Mouse (Mus musculus) embryonic facial prominence, embryonic 12.5 days (tissue): ENCODE data around the gene A430078G23Rik. TPM values are rescaled to one million over a fixed set of nuclear protein-coding genes. Genes with fewer than 3 reads are reported as not detected.
"Not testable (repeated sequence)": the region's sequence is repeated elsewhere in the genome, so short reads cannot be mapped to it uniquely, and the experiment has no call there.

Experiments used
- ATAC-seq: fragments of 200-750 bp; cut with Nextera tagmentation; 2 replicates; pipeline ENCODE4 v1.8.0; 2017; ENCODE audit not compliant: insufficient number of reproducible peaks, insufficient read depth, low FRiP score, low TSS enrichment
- H3K27ac ChIP-seq: fragments of 300-500 bp; sonication (generic); 2 replicates; pipeline ENCODE4 v1.5.1; 2016; ENCODE audit warnings: mild to moderate bottlenecking
- H3K27me3 ChIP-seq: fragments of 300-500 bp; sonication (generic); 2 replicates; pipeline ENCODE4 v1.6.1; 2016; ENCODE audit warnings: mild to moderate bottlenecking, moderate library complexity
- H3K36me3 ChIP-seq: fragments of 300-500 bp; sonication (generic); 2 replicates; pipeline ENCODE4 v1.6.1; 2016; ENCODE audit warnings: mild to moderate bottlenecking
- H3K4me1 ChIP-seq: fragments of 300-500 bp; sonication (generic); 2 replicates; pipeline ENCODE4 v1.6.1; 2016
- H3K4me2 ChIP-seq: fragments of 300-500 bp; sonication (generic); replicated peaks from 2 replicates; pipeline ENCODE4 v1.6.1; 2016; ENCODE audit warnings: mild to moderate bottlenecking, moderate library complexity
- H3K4me3 ChIP-seq: fragments of 300-500 bp; sonication (generic); 2 replicates; pipeline ENCODE4 v1.5.1; 2016; ENCODE audit warnings: mild to moderate bottlenecking
- H3K9ac ChIP-seq: fragments of 300-500 bp; sonication (generic); 2 replicates; pipeline ENCODE4 v1.6.1; 2016; ENCODE audit warnings: mild to moderate bottlenecking, moderate library complexity
- H3K9me3 ChIP-seq: fragments of 300-500 bp; sonication (generic); 2 replicates; pipeline ENCODE4 v1.6.1; 2016; ENCODE audit warnings: mild to moderate bottlenecking, moderate library complexity
- WGBS: fragments of 180-500 bp; shearing (Covaris S2); methylation state at CpG from one replicate; pipeline ENCODE4 v1.1.7; 2016; 5-methylcytosine and 5-hydroxymethylcytosine counted together
- polyA plus RNA-seq: library from polyadenylated mRNA; unstranded; fragments of >200 nt; fragmentation: Nextera tagmentation; extraction: Ambion mirVana; gene quantifications from 2 replicates; pipeline ENCODE4 v1.2.1, GENCODE M21; 2016

Gene A430078G23Rik
- polyA plus RNA-seq: not detected in 2 replicates

- WGBS: 78% methylated on average over 13 of the region's 13 CpGs
- ATAC-seq: no peak
- no peaks in the 10 kb centered on the region for H3K27me3 ChIP-seq
- no peaks in the 10 kb centered on the region for H3K36me3 ChIP-seq
- H3K27ac ChIP-seq: no peak within 1 kb of the TSS
- no peak within 1 kb of the TSS for H3K9ac ChIP-seq
- H3K9me3 ChIP-seq: no peaks in the 10 kb centered on the region
- no peaks in the 10 kb centered on the region for H3K4me1 ChIP-seq
- no peak within 1 kb of the TSS for H3K4me3 ChIP-seq
- no peak within 1 kb of the TSS for H3K4me2 ChIP-seq
Measured at GRCm38 (mm10) chr8:3353189-3353810, at the start of gene A430078G23Rik. Gene A430078G23Rik (plus strand): TSS chr8:3353415.

DNA sequence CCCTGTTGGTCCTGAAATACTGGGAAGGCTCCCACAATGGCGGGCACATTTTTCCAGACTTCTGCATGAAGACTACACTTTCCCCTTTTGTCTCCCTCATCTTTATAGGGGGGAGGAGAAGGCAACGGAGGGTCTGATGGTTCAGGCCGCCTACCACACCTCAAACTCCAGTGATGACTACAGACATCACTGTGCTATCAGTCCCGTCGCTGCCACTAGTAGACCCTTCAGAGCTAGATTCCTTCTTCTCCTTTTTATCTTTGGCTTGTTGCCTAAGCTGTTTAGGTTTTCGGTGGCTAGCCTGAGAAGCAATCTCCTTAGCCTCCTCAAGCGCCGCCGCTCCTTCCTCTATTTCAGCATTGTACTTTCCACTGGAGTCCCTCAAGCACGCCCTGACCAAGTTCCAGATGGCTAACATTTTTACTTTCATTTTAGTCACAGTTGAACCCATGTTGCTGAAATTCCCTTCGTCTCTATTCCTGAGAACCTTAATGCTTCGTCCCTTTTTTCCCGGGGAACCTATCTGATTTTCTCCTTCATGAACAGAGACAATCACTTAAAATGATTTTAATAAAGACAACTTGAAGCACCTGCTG lies 44.9 kb upstream of the A430078G23Rik start:
- not testable (repeated sequence) for H3K27me3 ChIP-seq, H3K9ac ChIP-seq, H3K4me1 ChIP-seq, H3K4me2 ChIP-seq, H3K9me3 ChIP-seq, H3K4me3 ChIP-seq, H3K36me3 ChIP-seq, H3K27ac ChIP-seq, ATAC-seq
- WGBS: 91% methylated on average over 13 of the region's 13 CpGs

- no peak overlapping the region for H3K4me3 ChIP-seq
- H3K36me3 ChIP-seq: no peaks in the 10 kb centered on the region
- peaks cover 4% of the 10 kb centered on the region; the same call in 1 of the 2 replicates for H3K9me3 ChIP-seq
- H3K27me3 ChIP-seq: no peaks in the 10 kb centered on the region
- ATAC-seq: no peak
- no peaks in the 10 kb centered on the region for H3K4me1 ChIP-seq
- H3K4me2 ChIP-seq: no peak overlapping the region
- no peak overlapping the region for H3K9ac ChIP-seq
- 85% methylated on average over 11 of the region's 11 CpGs for WGBS
- no peak overlapping the region for H3K27ac ChIP-seq
Measured at GRCm38 (mm10) chr8:3309636-3310035, 43.6 kb upstream of the A430078G23Rik start.

- ATAC-seq: no peak
- 66% methylated on average over 4 of the region's 4 CpGs for WGBS
- H3K4me3 ChIP-seq: no peak overlapping the region
- H3K27me3 ChIP-seq: no peaks in the 10 kb centered on the region
- H3K9ac ChIP-seq: no peak overlapping the region
- no peak overlapping the region for H3K27ac ChIP-seq
- H3K4me1 ChIP-seq: no peaks in the 10 kb centered on the region
- peaks cover 1% of the 10 kb centered on the region; the same call in 1 of the 2 replicates for H3K9me3 ChIP-seq
- no peaks in the 10 kb centered on the region for H3K36me3 ChIP-seq
- H3K4me2 ChIP-seq: no peak overlapping the region
Measured at GRCm38 (mm10) chr8:3311482-3311881, 41.7 kb upstream of the A430078G23Rik start.

DNA sequence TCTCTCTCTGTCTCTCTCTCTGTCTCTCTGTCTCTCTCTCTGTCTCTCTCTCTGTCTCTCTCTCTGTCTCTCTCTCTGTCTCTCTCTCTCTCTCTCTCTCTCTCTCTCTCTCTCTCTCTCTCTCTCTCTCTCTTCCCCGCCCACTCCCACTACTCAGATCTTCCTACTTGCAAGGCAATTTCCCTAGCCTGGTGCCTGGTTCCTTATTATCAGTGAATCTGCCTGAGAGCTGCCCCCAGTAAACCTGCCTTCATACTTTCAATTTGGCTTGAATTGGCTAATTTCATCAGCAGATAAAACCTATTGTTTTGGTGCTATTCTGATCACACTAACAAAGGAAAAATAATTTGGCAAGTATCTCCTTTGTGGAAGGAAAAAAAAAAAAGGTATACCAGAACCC lies 39.8 kb upstream of the A430078G23Rik start:
- H3K4me3 ChIP-seq, H3K27ac ChIP-seq, H3K9me3 ChIP-seq, H3K9ac ChIP-seq, H3K27me3 ChIP-seq, H3K4me2 ChIP-seq, ATAC-seq, H3K4me1 ChIP-seq, H3K36me3 ChIP-seq: not testable (repeated sequence)
- WGBS: 59% methylated on average over 1 of the region's 1 CpGs

GRCm38 (mm10) chr8:3313843-3314242 lies 39.4 kb upstream of the A430078G23Rik start:
- ATAC-seq: no peak
- Histone ChIP-seq H3K9me3 (no peaks in the 10 kb centered on the region), H3K9ac (no peak overlapping the region), H3K27me3 (no peaks in the 10 kb centered on the region), H3K36me3 (no peaks in the 10 kb centered on the region), H3K27ac (no peak overlapping the region), H3K4me1 (no peaks in the 10 kb centered on the region), H3K4me3 (no peak overlapping the region), H3K4me2 (no peak overlapping the region)
- WGBS: 68% methylated on average over 3 of the region's 3 CpGs

- H3K9ac ChIP-seq: no peak overlapping the region
- no peak for ATAC-seq
- H3K9me3 ChIP-seq: no peaks in the 10 kb centered on the region
- no peaks in the 10 kb centered on the region for H3K4me1 ChIP-seq
- no peak overlapping the region for H3K27ac ChIP-seq
- H3K4me3 ChIP-seq: no peak overlapping the region
- H3K4me2 ChIP-seq: no peak overlapping the region
- H3K27me3 ChIP-seq: no peaks in the 10 kb centered on the region
- 82% methylated on average over 2 of the region's 2 CpGs for WGBS
- H3K36me3 ChIP-seq: no peaks in the 10 kb centered on the region
Measured at GRCm38 (mm10) chr8:3314345-3314744, 38.9 kb upstream of the A430078G23Rik start.

- WGBS: 86% methylated on average over 5 of the region's 5 CpGs
- Histone ChIP-seq H3K9me3 (no peaks in the 10 kb centered on the region), H3K4me1 (no peaks in the 10 kb centered on the region), H3K9ac (no peak overlapping the region), H3K36me3 (no peaks in the 10 kb centered on the region), H3K27ac (no peak overlapping the region), H3K4me3 (no peak overlapping the region), H3K4me2 (no peak overlapping the region), H3K27me3 (no peaks in the 10 kb centered on the region)
- no peak for ATAC-seq
Measured at GRCm38 (mm10) chr8:3316585-3316984, 36.6 kb upstream of the A430078G23Rik start.

- H3K4me3 ChIP-seq, ATAC-seq, H3K4me1 ChIP-seq, H3K4me2 ChIP-seq, H3K36me3 ChIP-seq, H3K27me3 ChIP-seq, H3K27ac ChIP-seq, H3K9me3 ChIP-seq, H3K9ac ChIP-seq: not testable (repeated sequence)
- WGBS: 91% methylated on average over 11 of the region's 11 CpGs
Measured at GRCm38 (mm10) chr8:3319267-3319666, 33.9 kb upstream of the A430078G23Rik start.

GRCm38 (mm10) chr8:3324253-3324652 lies 29.0 kb upstream of the A430078G23Rik start:
- no peak overlapping the region for H3K4me2 ChIP-seq
- H3K4me3 ChIP-seq: no peak overlapping the region
- no peaks in the 10 kb centered on the region for H3K9me3 ChIP-seq
- no peak for ATAC-seq
- H3K9ac ChIP-seq: no peak overlapping the region
- WGBS: 89% methylated on average over 2 of the region's 2 CpGs
- no peaks in the 10 kb centered on the region for H3K4me1 ChIP-seq
- H3K27me3 ChIP-seq: no peaks in the 10 kb centered on the region
- no peaks in the 10 kb centered on the region for H3K36me3 ChIP-seq
- H3K27ac ChIP-seq: no peak overlapping the region

DNA sequence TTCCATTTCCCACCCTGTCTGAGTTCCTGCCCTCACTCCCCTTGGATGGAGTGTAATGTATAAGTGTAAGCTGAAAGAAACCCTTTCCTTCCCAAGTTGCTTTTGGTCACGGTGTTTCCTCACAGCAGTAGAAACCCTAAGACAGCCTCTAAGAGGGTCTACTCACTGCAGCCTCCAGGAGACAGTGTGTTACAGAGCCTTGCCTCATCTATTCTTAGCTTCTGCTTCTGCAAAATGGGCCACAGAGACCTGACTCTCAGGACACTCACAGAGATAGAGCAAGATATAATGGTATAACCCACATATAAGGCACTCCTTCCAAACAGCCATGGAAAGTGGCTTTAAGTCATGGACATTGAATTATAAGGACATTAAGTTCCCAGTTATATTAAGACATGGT lies 26.2 kb upstream of the A430078G23Rik start:
- Histone ChIP-seq H3K4me1 (no peaks in the 10 kb centered on the region), H3K4me3 (no peak overlapping the region), H3K9me3 (no peaks in the 10 kb centered on the region), H3K9ac (no peak overlapping the region), H3K36me3 (no peaks in the 10 kb centered on the region), H3K4me2 (no peak overlapping the region), H3K27me3 (no peaks in the 10 kb centered on the region), H3K27ac (no peak overlapping the region)
- ATAC-seq: no peak
- 81% methylated on average over 1 of the region's 1 CpGs for WGBS

DNA sequence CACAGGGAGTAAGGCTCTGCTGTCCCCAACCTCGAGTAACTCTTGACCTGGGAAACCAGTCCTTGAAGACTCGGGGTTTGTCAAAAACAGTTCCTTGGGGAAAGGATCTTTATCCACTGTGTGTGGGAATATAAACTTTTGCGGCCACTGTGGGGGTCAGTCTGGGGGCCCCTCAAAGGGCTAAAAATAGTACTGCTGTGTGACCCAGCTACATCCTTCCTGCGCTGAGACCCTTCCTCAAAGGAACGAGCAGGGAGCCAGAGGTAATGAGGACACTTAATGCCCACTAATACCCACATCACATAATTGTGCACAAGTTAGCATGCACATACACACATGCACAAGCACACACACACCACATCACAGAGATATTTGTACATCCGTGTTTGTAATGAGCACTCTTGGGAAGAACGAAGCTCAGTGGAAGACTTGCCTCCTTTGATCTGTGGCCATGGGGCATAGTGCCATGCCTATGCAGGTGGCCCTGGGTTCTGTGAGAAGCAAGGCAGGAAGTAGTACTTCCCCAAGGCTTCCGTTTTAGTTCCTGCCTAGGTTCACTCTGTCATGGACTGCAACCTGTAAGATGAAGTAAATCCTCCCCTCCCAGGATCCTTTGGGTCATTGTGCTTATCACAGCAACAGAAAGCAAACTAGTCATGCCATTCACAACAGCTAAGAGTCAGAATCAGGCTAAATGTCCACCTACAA lies 25.5 kb upstream of the A430078G23Rik start:
- WGBS: 74% methylated on average over 8 of the region's 8 CpGs
- ATAC-seq: no peak

More for the DNA sequence above, 25.5 kb upstream of the A430078G23Rik start:
- H3K9me3 ChIP-seq: no peaks in the 10 kb centered on the region
- H3K36me3 ChIP-seq: no peaks in the 10 kb centered on the region
- no peak overlapping the region for H3K4me3 ChIP-seq
- H3K27me3 ChIP-seq: no peaks in the 10 kb centered on the region
- H3K4me2 ChIP-seq: no peak overlapping the region
- H3K9ac ChIP-seq: no peak overlapping the region
- H3K27ac ChIP-seq: no peak overlapping the region
- no peaks in the 10 kb centered on the region for H3K4me1 ChIP-seq
